Mouse (Mus musculus) heart, postnatal 0 days (tissue): ENCODE measurements at regions not wholly inside any gene's neighbourhood (a gene's known extent, or its start where the extent isn't known, plus 50 kb on each side); places are given as distances from the start of the nearest gene placed in this dataset.

ENCODE experiments used
- ATAC-seq: fragments of 200-750 bp; cut with Nextera tagmentation; 2 replicates; pipeline ENCODE4 v1.8.0; 2017; ENCODE audit warnings: low read depth, moderate number of reproducible peaks, moderate library complexity; ENCODE audit not compliant: insufficient read depth
- DNase-seq: peaks from one replicate; pipeline ENCODE4 v3.0.0-alpha.2; 2016; ENCODE audit warnings: low spot score
- H3K27ac ChIP-seq: fragments of 300-500 bp; sonication (generic); 2 replicates; pipeline ENCODE4 v1.5.1; 2014; ENCODE audit warnings: low read depth, mild to moderate bottlenecking
- H3K27me3 ChIP-seq: fragments of 300-500 bp; sonication (generic); 2 replicates; pipeline ENCODE4 v1.6.1; 2014; ENCODE audit warnings: low read length, mixed read lengths; ENCODE audit not compliant: control insufficient read depth, insufficient read depth
- H3K36me3 ChIP-seq: fragments of 300-500 bp; sonication (generic); replicated peaks from 2 replicates; pipeline ENCODE4 v1.6.1; 2014; ENCODE audit warnings: low read length, mixed read lengths; ENCODE audit not compliant: control insufficient read depth, insufficient read depth
- H3K4me1 ChIP-seq: fragments of 300-500 bp; sonication (generic); 2 replicates; pipeline ENCODE4 v1.6.1; 2014; ENCODE audit warnings: antibody characterized with exemption; ENCODE audit not compliant: control insufficient read depth, insufficient read depth
- H3K4me2 ChIP-seq: fragments of 300-500 bp; sonication (generic); 2 replicates; pipeline ENCODE4 v1.6.1; 2014; ENCODE audit warnings: low read depth, mild to moderate bottlenecking, low read length, moderate library complexity
- H3K4me3 ChIP-seq: fragments of 300-500 bp; sonication (generic); 2 replicates; pipeline ENCODE4 v1.5.1; 2014; ENCODE audit warnings: low read depth, low read length
- H3K9ac ChIP-seq: fragments of 300-500 bp; sonication (generic); replicated peaks from 2 replicates; pipeline ENCODE4 v1.6.1; 2014; ENCODE audit warnings: low read depth, low read length, mixed read lengths
- H3K9me3 ChIP-seq: fragments of 300-500 bp; sonication (generic); replicated peaks from 2 replicates; pipeline ENCODE4 v1.6.1; 2016; ENCODE audit warnings: low read length; ENCODE audit not compliant: control insufficient read depth
- CTCF ChIP-seq: IDR thresholded peaks from 2 replicates; pipeline ENCODE4 v1.5.1; 2016; ENCODE audit warnings: antibody characterized with exemption, control low read depth, low read depth
- EP300 ChIP-seq: IDR thresholded peaks from 2 replicates; pipeline ENCODE4 v1.6.1; 2016; ENCODE audit warnings: antibody characterized with exemption, low read depth
- WGBS: fragments of 180-500 bp; shearing (Covaris S2); extraction: QIAGEN DNeasy Blood & Tissue Kit; methylation state at CpG from one replicate; pipeline ENCODE4 v1.1.7; 2014; 5-methylcytosine and 5-hydroxymethylcytosine counted together

DNA sequence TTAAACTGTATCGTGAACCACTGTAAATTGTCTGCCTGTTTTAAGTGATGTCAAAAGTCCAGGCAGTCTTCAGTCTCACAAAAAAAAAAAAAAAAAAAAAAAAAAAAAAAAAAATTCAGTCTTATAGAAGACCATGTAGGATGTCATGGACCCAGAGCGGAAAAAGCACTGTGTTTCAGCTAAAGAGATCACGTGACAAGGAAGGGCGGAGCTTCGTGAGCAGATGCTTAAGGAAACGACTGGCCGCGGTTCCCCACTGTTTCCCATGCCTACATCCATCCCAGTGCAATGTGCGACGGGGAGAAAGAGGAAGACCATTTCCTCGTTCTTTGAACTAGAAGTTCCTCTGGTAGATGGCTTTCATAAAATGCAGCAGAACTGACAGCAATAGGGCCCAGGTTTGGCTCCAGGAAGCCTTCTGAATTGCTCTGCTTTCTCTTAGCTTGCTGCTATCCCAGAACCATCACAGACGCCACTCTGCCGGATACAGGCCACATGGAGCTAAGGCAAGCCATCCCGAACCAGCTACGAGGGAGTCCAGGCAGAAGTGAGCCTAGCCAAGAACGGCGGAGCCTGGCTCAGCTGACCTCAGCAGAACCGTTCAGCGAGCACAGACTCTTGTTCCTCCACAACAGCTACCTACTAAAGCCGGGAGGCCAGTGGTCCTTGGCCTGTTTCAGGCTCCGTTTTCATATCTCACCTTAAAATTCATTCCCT, 117.6 kb downstream of the Hlx start:
- H3K27me3 ChIP-seq: no peaks in the 10 kb centered on the region
- no peaks in the 10 kb centered on the region for H3K36me3 ChIP-seq
- no peak for TF ChIP-seq CTCF
- TF ChIP-seq EP300: no peak
- no peaks in the 10 kb centered on the region for H3K9me3 ChIP-seq
- no peak for ATAC-seq
- 74% methylated on average over 21 of the region's 21 CpGs for WGBS
- H3K4me3 ChIP-seq: no peak overlapping the region
- DNase-seq: no peak
- H3K27ac ChIP-seq: no peak overlapping the region
- H3K9ac ChIP-seq: no peak overlapping the region
- H3K4me2 ChIP-seq: no peak overlapping the region
- no peaks in the 10 kb centered on the region for H3K4me1 ChIP-seq

GRCm38 (mm10) chr1:184612880-184613279, 119.5 kb downstream of the Hlx start:
- Histone ChIP-seq H3K4me3 (no peak overlapping the region), H3K36me3 (no peaks in the 10 kb centered on the region), H3K9ac (no peak overlapping the region), H3K4me2 (no peak overlapping the region), H3K27ac (no peak overlapping the region), H3K27me3 (no peaks in the 10 kb centered on the region), H3K9me3 (no peaks in the 10 kb centered on the region), H3K4me1 (no peaks in the 10 kb centered on the region)
- TF ChIP-seq CTCF: no peak
- TF ChIP-seq EP300: no peak
- DNase-seq (no peak), ATAC-seq (no peak)
- 81% methylated on average over 4 of the region's 4 CpGs for WGBS

DNA sequence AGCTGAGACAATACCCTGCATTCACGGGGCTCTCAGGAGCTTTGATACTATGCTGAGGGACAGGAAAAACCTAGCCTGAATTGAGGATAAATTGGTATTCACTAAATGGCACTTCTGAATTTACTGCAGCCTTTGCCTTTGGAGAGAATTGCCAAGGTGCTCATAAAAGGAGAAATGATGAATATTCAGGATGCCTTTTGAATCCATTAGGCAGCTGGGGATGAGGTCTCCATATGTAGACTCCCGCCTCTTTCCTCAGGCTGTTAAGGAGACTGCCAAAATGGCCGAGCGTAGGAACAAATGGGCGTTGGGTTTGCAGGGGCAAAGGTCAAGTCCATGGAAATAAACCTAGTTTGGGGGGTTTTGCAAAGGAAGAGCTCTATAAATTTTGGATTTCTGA, 123.5 kb downstream of the Hlx start:
- no peak for ATAC-seq
- TF ChIP-seq EP300 (no peak), CTCF (no peak)

GRCm38 (mm10) chr1:184608338-184608737, 124.1 kb downstream of the Hlx start:
- ATAC-seq: no peak
- Histone ChIP-seq H3K4me3 (no peak overlapping the region), H3K36me3 (no peaks in the 10 kb centered on the region), H3K4me2 (no peak overlapping the region), H3K9me3 (no peaks in the 10 kb centered on the region), H3K4me1 (no peaks in the 10 kb centered on the region), H3K27me3 (no peaks in the 10 kb centered on the region), H3K27ac (no peak overlapping the region), H3K9ac (no peak overlapping the region)
- TF ChIP-seq EP300 (no peak), CTCF (no peak)
- WGBS: 83% methylated on average over 2 of the region's 2 CpGs
- no peak for DNase-seq

More for the DNA sequence above, 123.5 kb downstream of the Hlx start:
- Histone ChIP-seq H3K27ac (no peak overlapping the region), H3K4me3 (no peak overlapping the region), H3K4me2 (no peak overlapping the region), H3K36me3 (no peaks in the 10 kb centered on the region), H3K9ac (no peak overlapping the region), H3K4me1 (no peaks in the 10 kb centered on the region), H3K27me3 (no peaks in the 10 kb centered on the region), H3K9me3 (no peaks in the 10 kb centered on the region)
- 80% methylated on average over 5 of the region's 5 CpGs for WGBS
- no peak for DNase-seq

- no peaks in the 10 kb centered on the region for H3K36me3 ChIP-seq
- no peaks in the 10 kb centered on the region for H3K27me3 ChIP-seq
- H3K9me3 ChIP-seq: no peaks in the 10 kb centered on the region
- no peak overlapping the region for H3K4me2 ChIP-seq
- ATAC-seq (no peak), DNase-seq (no peak)
- 29% methylated on average over 8 of the region's 8 CpGs for WGBS
- TF ChIP-seq EP300 (no peak), CTCF (no peak)
- no peaks in the 10 kb centered on the region for H3K4me1 ChIP-seq
- no peak overlapping the region for H3K27ac ChIP-seq
- no peak overlapping the region for H3K9ac ChIP-seq
- no peak overlapping the region for H3K4me3 ChIP-seq
Observed at GRCm38 (mm10) chr1:184606541-184606940, 125.9 kb downstream of the Hlx start.

DNA sequence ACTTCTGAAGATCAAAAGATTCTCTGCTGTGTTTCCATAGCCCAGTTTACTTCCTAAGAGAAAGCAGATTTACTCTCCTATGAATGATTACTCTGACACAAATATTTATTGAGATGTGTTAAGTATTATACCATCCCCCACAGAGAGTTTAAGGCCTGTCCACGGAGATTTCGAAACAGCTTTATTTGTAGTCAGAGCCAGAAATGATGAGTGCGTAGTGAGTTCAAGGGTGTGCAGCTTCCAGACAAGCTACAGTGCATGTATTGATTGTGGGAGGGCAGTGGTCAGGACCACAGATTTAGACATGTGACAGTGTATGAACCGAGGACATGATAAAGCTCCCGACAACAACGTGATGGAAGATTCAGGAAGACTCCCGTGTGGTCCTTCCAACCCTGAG, 126.8 kb downstream of the Hlx start:
- no peak overlapping the region for H3K4me3 ChIP-seq
- no peak overlapping the region for H3K9ac ChIP-seq
- no peak overlapping the region for H3K27ac ChIP-seq
- H3K4me1 ChIP-seq: no peaks in the 10 kb centered on the region
- H3K9me3 ChIP-seq: no peaks in the 10 kb centered on the region
- 85% methylated on average over 7 of the region's 7 CpGs for WGBS
- TF ChIP-seq CTCF: no peak
- TF ChIP-seq EP300: no peak
- H3K27me3 ChIP-seq: no peaks in the 10 kb centered on the region
- no peak for ATAC-seq
- H3K4me2 ChIP-seq: no peak overlapping the region
- no peaks in the 10 kb centered on the region for H3K36me3 ChIP-seq
- DNase-seq: no peak
